Mouse (Mus musculus): ENCODE results near the gene Tspoap1.

Tspoap1 gene

DNA sequence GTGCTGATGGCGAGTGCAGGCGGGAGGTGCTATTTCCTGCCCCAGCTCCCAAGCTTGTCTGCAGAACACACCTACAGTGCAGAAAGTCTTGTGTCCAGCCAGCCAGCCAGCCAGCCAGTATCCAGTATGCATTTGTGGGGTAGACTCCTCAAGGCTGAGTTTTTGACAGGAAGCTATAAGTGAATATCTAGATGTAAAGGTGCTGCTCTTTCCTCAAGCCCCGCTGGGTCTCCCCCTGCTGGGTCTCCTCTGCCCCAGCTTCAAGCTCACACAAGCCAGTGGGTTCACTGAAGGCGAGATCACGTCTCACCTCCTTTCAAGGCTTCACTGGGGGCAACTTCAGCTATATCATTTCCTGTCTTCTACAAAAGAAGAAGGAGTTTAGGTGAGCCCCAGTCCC is 26.0 kb upstream of the Tspoap1 start:
- no peak for TF ChIP-seq GATA4 (IDR thresholded peaks at IDR 0.05; ENCODE audit: insufficient replicate concordance, low read length)

DNA sequence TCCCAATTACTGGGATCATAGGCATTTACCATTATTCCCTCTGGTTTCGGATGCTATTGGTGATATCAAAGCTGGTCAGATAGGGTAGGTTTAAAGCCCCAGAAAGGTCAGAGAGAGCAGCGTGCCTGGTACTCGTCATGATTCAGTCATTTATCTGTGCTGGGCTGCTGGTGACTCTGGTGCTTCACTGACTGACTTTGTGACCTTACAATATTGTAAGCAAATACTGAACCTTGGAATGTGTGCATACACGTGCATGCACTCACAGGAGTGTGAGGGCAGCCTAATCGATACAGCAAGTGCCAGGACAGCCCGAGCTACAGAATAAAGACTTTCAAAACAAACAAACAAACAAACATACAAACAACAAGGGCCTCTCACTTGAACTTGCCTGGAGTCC is 24.6 kb upstream of the Tspoap1 start:
- TF ChIP-seq GATA4 (IDR thresholded peaks at IDR 0.05; ENCODE audit: insufficient replicate concordance, low read length) = no peak

DNA sequence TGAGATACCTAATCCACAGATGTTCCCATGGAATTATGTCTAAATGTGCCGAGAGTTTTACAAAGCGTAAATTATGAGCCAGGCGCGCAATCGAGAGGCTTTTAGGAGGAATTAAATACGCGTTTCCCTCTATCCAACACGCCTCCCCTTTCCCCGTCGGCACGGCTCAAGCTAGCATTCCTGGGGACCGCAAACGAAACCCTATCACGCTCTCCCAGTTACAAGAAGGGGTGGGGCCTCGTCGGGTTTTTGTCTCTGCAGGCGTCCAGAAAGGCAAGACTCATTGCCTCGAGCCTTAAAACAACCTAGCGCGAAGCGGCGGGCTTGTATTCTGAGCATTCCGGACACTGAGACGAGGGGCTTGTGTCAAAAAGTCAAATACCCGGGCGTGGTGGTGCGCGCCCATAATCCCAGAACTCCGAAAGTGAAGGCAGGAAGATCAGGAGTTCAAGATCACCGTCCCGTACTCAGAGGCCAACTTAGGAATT is 23.6 kb upstream of the Tspoap1 start:
- no peak for TF ChIP-seq GATA4 (IDR thresholded peaks at IDR 0.05; ENCODE audit: insufficient replicate concordance, low read length)

DNA sequence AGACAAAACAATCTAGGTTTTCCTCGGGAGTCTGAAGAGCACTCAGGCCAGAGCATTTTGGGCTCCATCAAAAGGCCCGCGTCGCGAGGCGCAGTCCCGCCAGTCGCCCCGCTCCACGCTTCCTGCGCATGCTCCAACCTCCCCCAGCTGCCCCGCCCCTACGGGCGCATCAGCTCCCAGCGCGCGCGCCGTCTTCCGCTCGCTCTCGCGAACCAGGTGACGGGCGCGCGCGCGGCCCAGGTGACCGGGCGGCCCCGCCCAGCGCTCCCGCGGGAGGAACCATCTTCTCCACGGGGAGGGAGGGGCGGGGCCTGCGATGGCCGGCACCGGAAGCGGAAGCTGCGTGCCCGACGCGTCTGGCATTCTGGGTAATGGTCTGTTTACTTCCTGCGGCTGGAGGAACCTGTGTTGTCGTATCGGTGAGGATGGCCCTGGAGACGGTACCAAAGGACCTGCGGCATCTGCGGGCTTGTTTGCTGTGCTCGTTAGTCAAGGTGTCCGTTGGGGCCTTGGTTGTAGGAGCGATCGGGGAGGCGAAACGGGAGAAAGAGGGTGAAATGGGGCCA is 23.1 kb upstream of the Tspoap1 start, which contains the start of gene Supt4a:
Supt4a (plus strand) TSS at position 378 of the 566 bp plus-strand sequence.
- peak; percentile 41; the same call in 1 of the 2 replicates for TF ChIP-seq GATA4 (IDR thresholded peaks at IDR 0.05; ENCODE audit: insufficient replicate concordance, low read length)

DNA sequence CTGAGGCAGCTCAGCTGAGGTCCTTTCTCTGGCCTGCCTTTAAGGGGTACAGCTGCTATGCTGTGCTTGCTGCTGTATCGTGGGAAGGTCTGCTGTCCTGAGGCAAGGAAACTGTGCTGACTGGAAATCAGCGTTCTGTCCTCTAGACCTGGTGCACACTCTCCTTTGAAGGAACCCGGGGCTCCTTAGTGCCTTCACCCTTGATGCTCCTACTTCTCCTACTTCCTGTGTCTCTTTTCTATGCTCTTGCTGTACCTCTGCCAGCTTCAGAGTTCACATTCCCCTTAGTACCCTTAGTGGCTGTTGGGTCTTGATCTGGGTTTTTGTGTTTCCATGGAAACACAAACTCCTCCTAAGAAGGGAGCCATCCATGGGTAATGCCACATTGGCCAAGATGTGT is 16.6 kb upstream of the Tspoap1 start:
- TF ChIP-seq GATA4 (IDR thresholded peaks at IDR 0.05; ENCODE audit: insufficient replicate concordance, low read length) = no peak

DNA sequence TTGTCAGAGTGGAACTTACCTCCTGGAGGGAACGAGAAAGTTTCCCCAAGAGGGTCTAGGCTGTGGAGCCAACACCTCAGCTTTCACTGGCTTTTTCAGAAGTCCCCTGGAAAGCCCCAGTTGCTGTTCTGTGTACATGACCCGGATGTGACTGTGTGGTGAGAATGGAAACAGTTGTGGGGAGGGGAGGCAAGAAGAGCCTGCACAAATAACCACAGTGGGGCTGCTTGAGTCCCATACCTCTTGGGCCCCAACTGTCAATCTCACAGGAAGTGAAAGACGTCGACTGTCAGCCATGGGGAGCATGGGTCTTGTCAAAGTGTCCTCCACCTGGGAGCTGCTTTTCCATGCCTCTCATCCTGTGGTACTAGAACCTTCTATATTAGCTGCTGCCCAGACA is 15.4 kb upstream of the Tspoap1 start:
- TF ChIP-seq GATA4 (IDR thresholded peaks at IDR 0.05; ENCODE audit: insufficient replicate concordance, low read length) = no peak

DNA sequence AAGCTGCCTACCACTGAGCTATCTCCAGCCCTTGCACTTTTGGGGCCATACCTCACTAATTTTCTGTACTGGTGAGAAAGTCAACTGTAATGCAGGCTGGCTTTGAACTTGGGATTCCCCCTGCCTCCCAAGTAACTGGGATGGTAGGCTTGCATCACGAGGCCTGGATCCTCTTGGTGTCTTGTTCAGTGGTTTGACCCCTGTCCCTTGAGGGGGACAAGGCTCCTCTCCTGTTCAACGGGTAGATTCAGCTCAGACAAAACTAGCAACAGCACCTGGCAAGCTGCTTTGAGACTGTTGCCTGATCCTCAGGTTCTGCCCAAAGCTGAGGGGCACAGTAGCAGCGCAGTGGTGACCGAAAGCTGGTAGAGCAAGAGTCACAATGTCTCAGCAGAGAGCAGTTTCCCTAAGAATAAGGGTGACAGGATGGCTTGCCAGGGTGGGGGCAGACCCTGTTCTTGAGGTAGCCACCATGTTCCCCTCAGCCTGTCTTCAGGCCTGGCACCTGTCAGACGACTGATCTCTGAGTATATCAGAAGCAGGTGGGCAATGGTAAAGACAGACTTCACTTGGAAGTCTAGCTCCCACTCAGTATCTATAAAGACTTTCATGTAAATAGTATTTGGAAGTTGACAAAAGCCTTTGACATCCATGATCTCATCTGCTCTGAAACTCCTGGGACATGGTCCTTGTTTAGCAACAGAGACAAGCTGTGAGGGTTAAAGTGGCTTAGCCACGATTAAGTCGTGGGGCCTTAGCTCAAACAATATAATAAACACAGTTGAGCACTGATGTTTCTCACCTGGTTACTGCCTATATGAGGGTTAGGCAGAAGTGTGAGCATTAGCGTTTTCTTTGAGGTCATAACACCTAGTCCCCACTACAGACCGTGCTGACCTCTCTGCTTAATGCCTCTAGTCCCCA is 14.4 kb upstream of the Tspoap1 start:
- TF ChIP-seq GATA4 (IDR thresholded peaks at IDR 0.05; ENCODE audit: insufficient replicate concordance, low read length) = no peak

DNA sequence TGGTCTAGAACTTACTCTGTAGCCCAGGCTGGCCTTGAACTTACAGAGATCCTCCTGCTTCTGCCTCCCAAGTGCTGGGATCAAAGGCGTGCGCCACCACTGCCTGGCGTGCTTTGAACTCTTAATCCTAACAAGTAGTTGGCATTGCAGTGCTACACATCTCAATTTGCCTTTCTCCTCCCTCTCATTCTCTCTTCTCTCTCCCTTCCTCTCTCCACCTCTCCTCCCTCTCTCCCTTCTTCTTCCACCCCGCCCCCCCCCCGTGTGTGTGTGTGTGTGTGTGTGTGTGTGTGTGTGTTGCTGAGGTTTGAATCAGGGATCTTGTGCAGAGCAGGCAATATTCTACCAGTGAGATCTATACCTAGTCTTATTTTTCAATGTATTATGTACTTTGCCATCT is 13.0 kb upstream of the Tspoap1 start:
- no peak for TF ChIP-seq GATA4 (IDR thresholded peaks at IDR 0.05; ENCODE audit: insufficient replicate concordance, low read length)

DNA sequence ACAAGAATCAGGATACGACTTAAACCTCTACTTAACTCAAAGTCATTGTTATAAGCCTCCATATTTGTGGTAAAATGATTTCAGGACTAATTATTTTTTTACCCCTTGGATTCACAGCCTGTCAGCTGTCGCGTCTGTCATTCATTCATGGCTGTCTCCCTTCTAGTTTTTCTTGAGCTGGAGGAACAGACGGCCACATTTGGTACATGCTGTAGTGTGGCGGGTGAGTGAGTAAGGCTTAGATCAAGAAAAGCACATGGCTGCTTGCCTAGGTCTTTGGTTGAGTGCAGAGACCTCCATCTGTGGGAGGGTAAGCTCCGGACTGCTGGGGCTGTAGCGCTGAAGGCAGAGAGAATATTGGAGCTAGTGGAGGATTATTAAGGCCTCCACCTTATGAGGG is 12.6 kb upstream of the Tspoap1 start:
- TF ChIP-seq GATA4 (IDR thresholded peaks at IDR 0.05; ENCODE audit: insufficient replicate concordance, low read length) = no peak

DNA sequence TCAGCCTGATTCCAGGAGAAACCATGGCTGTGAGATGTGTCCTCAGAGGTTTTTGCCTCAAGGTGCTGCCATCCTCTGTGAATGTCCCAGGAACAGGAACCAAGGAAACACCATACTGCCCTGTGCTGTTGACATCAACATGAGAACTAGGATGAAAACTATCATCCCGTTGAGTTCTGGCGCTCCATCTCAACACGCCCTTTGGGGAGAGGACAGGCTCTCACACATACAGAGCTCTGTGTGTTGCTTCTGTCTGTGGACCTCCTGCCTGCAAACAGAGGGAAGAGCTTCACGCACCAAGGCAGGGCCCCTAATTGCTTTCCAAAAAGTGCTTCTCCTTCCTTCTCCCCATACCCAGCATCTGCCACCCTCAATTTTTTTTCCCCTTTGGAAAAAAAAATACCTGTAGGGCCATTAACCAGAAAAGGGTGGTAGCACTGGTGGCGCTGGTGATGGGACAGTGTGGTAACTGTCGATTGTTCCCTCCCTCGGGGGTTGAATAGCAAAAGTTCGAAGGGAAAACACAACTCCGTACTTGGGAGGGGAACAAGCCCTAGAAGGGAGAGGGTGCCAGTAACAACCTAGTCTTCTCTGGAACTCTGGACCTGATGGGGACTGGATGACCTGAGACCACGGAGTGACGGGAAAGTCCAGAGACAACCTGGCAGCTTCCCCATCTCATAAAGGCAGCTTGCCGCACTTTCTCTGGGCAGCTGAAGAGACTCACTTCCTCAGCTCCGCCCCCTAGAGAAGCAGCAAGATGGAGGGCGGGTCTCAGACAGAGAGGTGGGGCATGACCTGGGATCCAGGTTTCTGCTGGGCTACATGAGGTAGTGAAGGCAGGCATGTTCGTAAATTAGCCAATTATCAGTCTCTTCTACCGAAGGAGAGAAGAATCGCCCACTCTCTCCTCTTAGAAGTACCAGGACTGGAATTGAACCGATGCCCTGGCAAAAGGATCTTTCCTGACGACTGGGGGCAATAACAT is 11.9 kb upstream of the Tspoap1 start:
- no peak for TF ChIP-seq GATA4 (IDR thresholded peaks at IDR 0.05; ENCODE audit: insufficient replicate concordance, low read length)

DNA sequence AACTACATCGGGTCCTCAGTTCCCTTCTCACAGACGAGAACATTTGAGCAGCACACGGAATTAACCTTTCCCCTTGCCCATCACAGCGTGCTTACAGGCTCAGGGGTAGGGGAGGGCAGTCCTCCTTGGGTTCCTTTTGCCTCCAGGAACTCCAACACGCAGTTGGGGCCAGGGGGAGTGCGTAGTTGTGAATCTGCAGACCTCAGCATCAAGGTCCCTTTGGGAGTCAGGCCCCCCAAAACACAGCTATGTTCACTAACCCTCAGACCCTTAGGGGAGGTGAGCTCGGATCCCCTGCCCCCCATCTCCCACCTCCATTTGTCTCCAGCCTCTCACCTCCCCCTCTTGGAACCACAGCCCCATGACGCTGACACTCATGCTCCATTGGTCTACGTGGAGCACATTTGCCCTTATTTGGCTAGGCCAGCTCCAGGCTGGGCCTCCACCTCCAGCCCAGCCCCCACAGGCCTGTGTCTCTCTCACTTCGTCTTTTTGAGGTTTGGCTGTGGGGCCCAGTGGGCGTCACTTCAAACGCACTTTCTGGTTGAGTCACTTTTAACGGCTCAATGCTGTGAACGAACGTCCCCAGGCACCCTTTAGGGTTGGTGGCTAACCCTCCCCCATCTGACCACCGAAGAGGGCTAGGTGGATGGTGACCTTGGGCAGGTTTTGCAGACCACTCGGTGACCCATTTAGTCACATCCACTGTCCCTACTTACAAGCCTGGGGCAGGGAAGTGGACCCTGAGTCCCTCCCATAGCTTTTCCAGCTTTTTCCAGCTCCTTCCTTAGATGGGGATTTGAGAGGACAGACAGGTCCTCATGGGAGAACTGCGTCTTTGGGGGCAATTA is 10.9 kb upstream of the Tspoap1 start:
- TF ChIP-seq GATA4 (IDR thresholded peaks at IDR 0.05; ENCODE audit: insufficient replicate concordance, low read length) = no peak

DNA sequence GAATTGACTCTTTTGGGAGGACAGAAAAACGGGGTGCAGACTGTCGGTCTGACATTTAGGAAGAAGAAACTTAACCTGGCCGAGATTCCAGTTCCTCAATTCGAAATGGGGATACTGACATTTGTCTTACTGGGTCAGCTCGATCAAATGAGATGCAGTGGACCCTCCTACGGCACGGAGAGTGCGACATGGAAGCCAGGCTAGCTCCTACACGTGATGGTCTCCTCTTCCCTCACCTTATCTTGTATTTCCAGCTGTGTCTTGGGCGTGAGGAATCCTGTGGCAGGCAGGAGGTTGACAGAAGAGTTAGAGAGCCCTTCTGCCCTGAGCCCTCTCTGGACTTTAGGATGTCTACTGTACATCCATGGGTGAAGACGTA is 10.3 kb upstream of the Tspoap1 start:
- no peak for TF ChIP-seq GATA4 (IDR thresholded peaks at IDR 0.05; ENCODE audit: insufficient replicate concordance, low read length)

DNA sequence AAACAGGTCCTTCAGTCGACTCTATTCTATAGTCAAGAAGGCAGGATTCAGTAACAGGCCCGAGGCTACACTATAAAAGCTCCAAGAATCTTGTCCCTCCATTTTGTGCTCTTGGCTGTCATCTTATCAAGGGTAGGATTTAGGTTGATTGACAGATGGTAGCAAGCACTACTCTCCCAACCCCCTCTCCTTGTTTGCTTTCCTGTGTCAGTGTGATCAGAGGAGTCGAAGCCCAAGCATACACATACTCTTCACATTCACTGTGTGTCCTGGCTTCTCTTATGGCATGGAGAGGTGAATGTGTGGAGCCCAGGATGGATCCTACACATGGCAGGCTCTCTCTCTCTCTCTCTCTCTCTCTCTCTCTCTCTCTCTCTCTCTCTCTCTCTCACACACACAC is 9.8 kb upstream of the Tspoap1 start:
- TF ChIP-seq GATA4 (IDR thresholded peaks at IDR 0.05; ENCODE audit: insufficient replicate concordance, low read length) = no peak

DNA sequence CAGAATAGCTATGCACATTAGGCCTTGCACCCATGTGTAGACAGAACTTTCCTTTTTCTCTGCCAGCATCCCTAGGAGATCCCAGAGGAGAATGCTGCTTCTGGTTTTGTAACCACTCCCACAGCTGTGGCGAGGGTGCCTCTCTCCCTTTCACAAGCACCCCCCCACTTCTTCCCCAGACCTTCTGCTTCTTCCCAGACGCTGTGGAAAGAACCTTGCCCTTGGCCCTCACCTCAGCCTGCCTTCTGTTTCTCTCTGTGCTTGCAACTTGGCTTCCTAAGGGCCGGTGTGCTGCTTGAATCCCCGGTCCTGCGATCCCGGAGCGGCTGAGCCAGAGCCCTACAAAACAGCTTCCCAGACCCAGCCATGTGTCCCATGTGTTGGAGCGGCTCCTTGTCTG is 9.3 kb upstream of the Tspoap1 start:
- TF ChIP-seq GATA4 (IDR thresholded peaks at IDR 0.05; ENCODE audit: insufficient replicate concordance, low read length) = no peak
